Mouse (Mus musculus): Measurements from ENCODE around the gene Rps6kc1. TPM values are rescaled to one million over a fixed set of nuclear protein-coding genes. Genes with fewer than 3 reads are reported as not detected.

Rps6kc1 gene
- total RNA-seq, 2 experiments from 2014 or later = 16.6 to 19.8 TPM

DNA sequence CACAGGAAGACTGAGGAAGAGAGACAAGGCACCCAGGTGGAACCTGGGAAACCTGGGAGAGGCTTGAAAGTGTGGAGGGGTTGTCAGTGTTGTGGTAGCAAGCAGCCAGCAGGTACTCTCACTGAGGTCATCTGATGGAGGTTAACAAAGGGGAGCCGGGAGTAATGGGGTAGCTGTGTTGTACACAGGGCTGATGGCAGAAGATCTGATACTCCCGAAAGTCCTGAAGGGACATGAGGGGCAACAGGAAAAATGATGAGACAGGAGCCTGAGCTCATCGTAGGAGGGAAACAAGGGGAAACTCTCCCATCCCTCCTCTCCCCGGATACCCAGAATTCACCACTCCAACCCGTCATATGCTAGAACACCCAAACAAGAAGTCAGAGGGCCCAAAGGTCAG, 244.2 kb downstream of the Rps6kc1 start:
- no peak for DNase-seq

GRCm38 (mm10) chr1:190665490-190665875, 246.1 kb downstream of the Rps6kc1 start:
- no peak for DNase-seq

DNA sequence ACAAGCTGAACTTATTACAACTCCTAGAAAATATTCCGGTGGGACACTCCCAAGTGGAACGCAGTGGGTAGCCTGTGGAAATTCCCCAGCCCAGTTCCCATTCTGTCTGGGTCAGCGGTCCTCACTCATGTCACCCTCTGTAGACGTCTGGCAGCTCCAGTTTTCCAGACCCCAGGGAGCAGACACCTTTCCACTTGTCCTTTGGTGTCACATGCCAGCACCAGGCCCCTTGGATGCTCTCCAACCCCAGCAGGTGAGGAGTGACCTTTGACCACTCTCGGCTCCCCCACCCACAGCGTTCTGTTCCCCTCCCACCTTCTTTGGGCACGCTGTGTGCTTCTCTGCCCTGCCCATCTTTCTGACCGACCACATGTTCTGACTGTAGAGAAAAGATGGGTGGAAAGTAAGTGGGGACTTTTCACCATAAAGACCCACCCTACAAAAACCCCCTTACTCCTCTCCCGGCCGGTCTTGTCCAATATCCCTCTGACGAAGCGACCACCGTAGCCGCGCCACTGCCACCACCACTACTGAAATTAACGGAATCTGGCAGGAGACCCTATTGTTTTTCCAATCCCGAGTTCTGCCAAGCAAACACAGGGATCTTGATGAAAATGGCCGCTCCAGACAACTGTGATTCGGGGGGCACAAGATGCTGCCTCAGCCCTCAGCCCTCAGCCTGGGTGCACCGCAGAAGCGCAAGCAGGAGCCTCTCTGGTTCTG, 246.6 kb downstream of the Rps6kc1 start:
- DNase-seq = peak in 1 of 2 experiments; percentile 2

DNA sequence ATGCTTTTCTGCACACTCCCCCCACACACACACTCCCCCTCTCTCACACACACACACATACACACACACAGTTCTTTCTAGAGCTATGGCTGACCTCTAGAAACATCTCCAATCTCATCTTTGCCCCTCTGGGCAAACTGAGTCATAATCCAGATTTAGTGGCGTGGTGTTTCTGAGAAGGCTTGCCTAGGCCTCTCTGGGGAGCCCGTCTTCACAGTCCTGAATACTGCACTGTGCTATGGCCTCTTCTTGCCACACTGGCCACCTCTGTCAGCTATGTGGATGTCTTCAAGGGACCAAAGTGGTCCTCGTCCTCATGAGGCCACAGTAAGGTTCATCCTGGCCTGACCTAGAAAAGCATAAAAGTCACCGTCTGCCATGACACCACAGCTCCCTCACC, 247.6 kb downstream of the Rps6kc1 start:
- DNase-seq = no peak

DNA sequence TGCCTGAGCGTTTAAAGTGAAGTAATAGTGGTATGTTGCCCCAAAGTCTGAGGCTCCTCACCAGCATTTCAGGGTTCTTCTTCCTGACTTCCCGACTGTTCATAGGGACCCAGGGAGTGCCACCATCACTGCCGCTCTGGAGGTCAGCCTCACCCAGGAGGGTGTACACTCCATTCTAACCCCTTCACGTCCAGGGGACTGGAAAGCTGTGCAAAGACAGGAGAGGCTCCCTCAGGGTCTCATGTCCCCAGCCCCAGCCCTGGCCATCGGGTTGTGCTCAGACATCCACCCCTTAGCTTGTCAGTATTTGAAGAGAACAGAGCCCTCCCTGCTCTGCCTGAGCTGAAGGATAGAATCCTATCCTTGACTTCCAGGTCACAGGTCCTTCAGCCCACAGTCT, 248.8 kb downstream of the Rps6kc1 start:
- DNase-seq = no peak

- no peak for DNase-seq
These were observed 249.8 kb downstream of the Rps6kc1 start for GRCm38 (mm10) chr1:190661764-190662163.

- no peak for DNase-seq
These were observed 250.3 kb downstream of the Rps6kc1 start for GRCm38 (mm10) chr1:190661249-190661648.

DNA sequence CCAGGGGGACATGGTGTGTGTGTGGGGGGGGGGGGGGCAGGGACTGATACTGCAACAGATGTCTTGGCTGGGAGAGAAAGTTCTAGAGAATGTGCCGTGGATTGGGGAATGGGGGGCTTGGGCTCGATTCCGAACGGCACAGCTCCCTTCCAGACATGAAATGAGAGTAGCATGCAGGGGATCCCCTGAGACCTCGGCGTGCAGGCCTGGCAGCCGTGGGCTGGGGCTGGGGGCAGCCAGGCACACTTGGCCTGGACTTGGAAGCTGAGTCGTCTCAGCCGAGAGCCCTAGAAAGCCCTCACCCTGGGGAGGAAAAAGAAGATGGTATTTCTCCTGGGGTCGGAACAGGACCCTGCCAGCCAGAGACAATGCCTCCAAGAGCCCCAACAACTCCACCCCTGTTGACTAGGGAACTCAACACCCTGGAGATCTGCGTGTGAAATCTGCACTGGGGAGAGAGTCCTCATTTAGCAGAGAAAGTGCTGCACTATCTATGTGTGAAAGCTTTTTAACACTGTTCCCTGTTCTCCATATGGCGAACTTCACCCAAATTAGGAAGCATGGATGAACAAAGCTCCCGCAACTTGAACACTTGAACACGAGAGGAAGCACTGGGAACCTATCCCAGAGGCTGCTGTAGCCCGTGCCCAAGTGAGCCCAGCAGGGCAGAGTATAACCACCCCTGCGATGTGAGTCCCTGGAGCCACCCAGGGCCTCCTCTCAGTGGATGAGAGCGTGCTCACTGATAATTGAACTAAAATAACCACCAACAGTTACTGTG, 251.7 kb downstream of the Rps6kc1 start:
- peak; percentile 8 to 25 for DNase-seq

DNA sequence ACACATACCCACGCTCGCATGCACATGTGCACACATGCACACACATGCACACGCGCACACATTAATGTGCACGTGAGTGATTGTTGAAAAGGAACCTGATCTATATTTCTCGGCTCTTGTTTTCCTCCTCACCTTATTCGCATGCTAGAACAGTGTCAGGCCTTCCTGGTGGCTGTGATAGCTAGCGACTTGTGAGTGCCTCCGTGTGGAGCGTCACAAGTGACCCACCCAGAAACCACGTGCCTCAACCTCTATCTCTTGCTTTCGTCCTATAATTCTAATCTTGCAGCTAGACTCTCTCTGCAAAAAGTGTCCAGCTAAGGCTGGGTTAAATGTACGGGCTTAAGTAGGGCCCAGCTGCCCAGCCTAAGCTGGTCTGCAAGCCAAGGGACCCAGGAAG, 253.3 kb downstream of the Rps6kc1 start:
- no peak for DNase-seq

GRCm38 (mm10) chr1:190656089-190656488, 255.5 kb downstream of the Rps6kc1 start:
- no peak for DNase-seq

DNA sequence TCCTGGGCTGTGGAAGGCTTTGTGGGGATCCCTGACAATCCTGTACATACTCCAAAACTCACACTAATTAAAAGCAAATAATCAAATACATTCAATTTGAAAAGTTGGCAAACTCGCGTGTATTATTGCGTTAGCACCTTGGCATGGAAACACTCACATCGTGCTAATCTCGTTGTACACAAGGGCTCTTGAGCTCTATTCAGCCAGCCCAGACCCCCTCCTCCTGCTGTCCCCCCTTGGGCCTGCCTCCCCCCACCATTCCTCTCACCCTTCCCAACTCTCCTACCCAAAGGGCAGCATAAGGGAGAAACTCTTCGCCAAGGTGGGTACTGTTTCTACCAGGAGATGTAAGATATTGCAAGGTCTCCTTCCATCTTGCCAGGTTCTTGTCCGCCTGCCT, 255.9 kb downstream of the Rps6kc1 start:
- DNase-seq = no peak

- DNase-seq = no peak
These were observed 256.5 kb downstream of the Rps6kc1 start for GRCm38 (mm10) chr1:190655081-190655480.

GRCm38 (mm10) chr1:190654694-190655001, 256.9 kb downstream of the Rps6kc1 start:
- DNase-seq = no peak

- DNase-seq = no peak
These were observed 257.4 kb downstream of the Rps6kc1 start for GRCm38 (mm10) chr1:190653989-190654693.

DNA sequence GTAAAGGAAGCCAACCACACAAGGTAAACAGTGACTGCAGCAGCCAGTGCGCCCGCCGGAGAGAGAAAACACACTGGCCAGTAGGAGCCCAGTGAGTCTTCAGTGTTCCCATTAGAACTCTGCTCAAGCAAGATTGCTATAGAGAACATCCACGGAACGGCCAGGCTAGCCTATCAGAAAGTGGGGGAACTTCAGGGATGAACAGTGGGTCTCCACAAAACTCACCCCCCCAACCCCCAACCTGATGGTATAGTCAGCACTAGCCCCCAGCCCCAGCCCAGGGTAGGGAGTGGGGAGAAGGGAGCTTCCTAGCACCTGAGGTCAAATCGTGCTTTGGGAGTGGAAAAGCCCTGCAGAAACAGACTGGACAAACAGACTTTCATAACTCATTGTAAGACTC, 258.5 kb downstream of the Rps6kc1 start:
- no peak for DNase-seq

Other genes starting within 250 kb of the Rps6kc1 start
- 10 to 100 TPM; 23.2 to 28.2 TPM for gene Angel2, start 13.3 kb upstream of the Rps6kc1 start, total RNA-seq (2021)
- under 1 TPM; 0.20 to 0.33 TPM for gene Vash2, start 67.5 kb upstream of the Rps6kc1 start, total RNA-seq (2021)
- gene Flvcr1, start 114.4 kb upstream of the Rps6kc1 start, total RNA-seq (2021) = 1 to 10 TPM; 3.4 to 4.1 TPM
- not detected for gene Spata45, start 124.9 kb upstream of the Rps6kc1 start, total RNA-seq (2021)
- gene Tatdn3, start 151.2 kb upstream of the Rps6kc1 start, total RNA-seq (2021) = 10 to 100 TPM; 11.0 TPM
- under 1 TPM; 0.67 to 0.77 TPM for gene Nsl1, start 151.2 kb upstream of the Rps6kc1 start, total RNA-seq (2021)
- gene Batf3, start 186.1 kb upstream of the Rps6kc1 start, total RNA-seq (2021) = under 1 TPM; 0.25 to 0.93 TPM